ENCODE assay signal across 11 mouse cellular contexts in genomic region chr9:48710355-48711295, GRCm38 (mm10).
DNase-seq lines count a peak whose midpoint lies in the region; ATAC-seq and TF ChIP-seq lines count a peak whose summit lies in the region.
"Had no signal": no experiment of that assay in that cellular context is flagged by ENCODE, and none has a peak within 500 bp of the region (broad histone marks: within the 10 kb centered on the region; RNA-seq: fewer than 3 reads in every experiment).

No protein-coding gene starts in this region.

- WGBS in heart, embryonic 11.5 days (ENCODE audit: insufficient replicate concordance), result 30% methylated on average over 17 of the region's 17 CpGs
- 42% methylated on average over 17 of the region's 17 CpGs for WGBS in liver, embryonic 11.5 days

- no peaks in the 10 kb centered on the region for H3K27me3 ChIP-seq in heart, embryonic 11.5 days (ENCODE audit: control insufficient read depth, insufficient read depth, low read length)
- H3K27me3 ChIP-seq in liver, embryonic 11.5 days (replicated peaks; ENCODE audit: control insufficient read depth, insufficient read depth, low read length), result 0 out of 2 replicates have a peak, but pooled peaks cover 2% of the 10 kb centered on the region

- H3K4me3 ChIP-seq in heart, embryonic 11.5 days (ENCODE audit: low read depth, low read length), result no peak overlapping the region
- no peak overlapping the region for H3K4me3 ChIP-seq in liver, embryonic 11.5 days (ENCODE audit: low read depth, low read length)

- TF ChIP-seq POLR2A in brain, embryonic 14.5 days (IDR thresholded peaks at IDR 0.05; ENCODE audit: borderline replicate concordance, extremely low read depth, insufficient read depth, insufficient read length, poor library complexity, severe bottlenecking), result no peak

- H3K4me2 ChIP-seq in heart, embryonic 11.5 days, result no peak overlapping the region
- no peak overlapping the region; the same call in 1 of the 2 replicates for H3K4me2 ChIP-seq in liver, embryonic 11.5 days

- TF ChIP-seq CTCF in brain, embryonic 14.5 days (IDR thresholded peaks at IDR 0.05; ENCODE audit: borderline replicate concordance, extremely low read depth, insufficient read depth, insufficient read length), result no peak

- H3K9me3 ChIP-seq in heart, embryonic 11.5 days (replicated peaks; ENCODE audit: control insufficient read depth, low read length), result no peaks in the 10 kb centered on the region
- H3K9me3 ChIP-seq in liver, embryonic 11.5 days (ENCODE audit: control insufficient read depth, low read length), result no peaks in the 10 kb centered on the region

- no peak for ATAC-seq in heart, embryonic 11.5 days (replicated peaks; ENCODE audit: insufficient number of reproducible peaks, low FRiP score, low TSS enrichment)
- ATAC-seq in liver, embryonic 11.5 days (replicated peaks; ENCODE audit: low FRiP score), result no peak

- no peak overlapping the region for H3K9ac ChIP-seq in heart, embryonic 11.5 days (ENCODE audit: low read depth, low read length)
- no peak overlapping the region for H3K9ac ChIP-seq in liver, embryonic 11.5 days (ENCODE audit: low read depth, low read length)

- peak; percentile 45 for DNase-seq in adrenal gland, postnatal 14 days
- DNase-seq in adrenal gland, postnatal 25 days, result no peak
- DNase-seq in heart, postnatal 10 days, result peak; percentile 34 to 50
- DNase-seq in liver, result peak; percentile 48
- DNase-seq in liver, embryonic 11.5 days (ENCODE audit: low spot score), result no peak
- DNase-seq in brain, embryonic 14.5 days (ENCODE audit: low read depth), result peak; percentile 50
- no peak for DNase-seq in urinary bladder, postnatal 25 days (ENCODE audit: low spot score)
- DNase-seq: cerebellum, adult 2 months; kidney, postnatal 14 days; thymus, adult 18-20 months had no signal

- H3K27ac ChIP-seq in heart, embryonic 11.5 days (ENCODE audit: low read depth, low read length), result no peak overlapping the region
- no peak overlapping the region; the same call in 1 of the 2 replicates for H3K27ac ChIP-seq in liver, embryonic 11.5 days (ENCODE audit: low read depth, low read length)

- peaks cover 13% of the 10 kb centered on the region; the same call in 1 of the 2 replicates for H3K4me1 ChIP-seq in heart, embryonic 11.5 days (ENCODE audit: control insufficient read depth, insufficient read depth, low read length)
- peaks cover 28% of the 10 kb centered on the region for H3K4me1 ChIP-seq in liver, embryonic 11.5 days (replicated peaks; ENCODE audit: control insufficient read depth, insufficient read depth, low read length)

- H3K36me3 ChIP-seq in heart, embryonic 11.5 days (ENCODE audit: control insufficient read depth, insufficient read depth, low read length), result no peaks in the 10 kb centered on the region
- H3K36me3 ChIP-seq in liver, embryonic 11.5 days (ENCODE audit: control insufficient read depth, insufficient read depth, low read length), result no peaks in the 10 kb centered on the region

- intact Hi-C loops in heart, postnatal 10 days (cut with DNase I), result no loop called here

Comparison
In these comparisons a context has a peak if more than half of its experiments do, and no peak if none do; other contexts are left out.
1. DNase-seq: peak in adrenal gland, postnatal 14 days (single experiment), heart, postnatal 10 days (2 of 2), liver (single experiment) and brain, embryonic 14.5 days (single experiment); none in adrenal gland, postnatal 25 days (single experiment), liver, embryonic 11.5 days (single experiment) and urinary bladder, postnatal 25 days (single experiment).